Mouse (Mus musculus) lung, postnatal 4 days (tissue): ENCODE measurements around the gene Snx22.

Experiments used
- DNase-seq, 2 experiments: peaks; one replicate each; pipeline ENCODE4 v3.0.0; 2021

Gene Snx22

GRCm38 (mm10) chr9:66068056-66068455 lies 1.5 kb downstream of the Snx22 start:
- no peak for DNase-seq

GRCm38 (mm10) chr9:66067542-66067941 lies 2.0 kb downstream of the Snx22 start:
- DNase-seq: peak; percentile 63 to 72

GRCm38 (mm10) chr9:66066791-66067190 lies 2.7 kb downstream of the Snx22 start:
- no peak for DNase-seq

- DNase-seq: no peak
These were observed 5.2 kb downstream of the Snx22 start for GRCm38 (mm10) chr9:66064316-66064715.

GRCm38 (mm10) chr9:66063446-66063845 lies 6.1 kb downstream of the Snx22 start:
- no peak for DNase-seq

GRCm38 (mm10) chr9:66061656-66062055 lies 7.9 kb downstream of the Snx22 start:
- DNase-seq: no peak

GRCm38 (mm10) chr9:66060986-66061385 lies 8.5 kb downstream of the Snx22 start:
- no peak for DNase-seq

GRCm38 (mm10) chr9:66060308-66060647 lies 9.2 kb downstream of the Snx22 start:
- DNase-seq: no peak

- peak; percentile 98 to 99 for DNase-seq
These were observed 9.8 kb downstream of the Snx22 start, which contains the start of gene Ppib for GRCm38 (mm10) chr9:66059583-66060307. TSS of gene Ppib (plus strand) at chr9:66060222.

GRCm38 (mm10) chr9:66053620-66054019 lies 15.9 kb downstream of the Snx22 start:
- no peak for DNase-seq

- DNase-seq: no peak
These were observed 16.8 kb downstream of the Snx22 start for GRCm38 (mm10) chr9:66052731-66053130.

GRCm38 (mm10) chr9:66051493-66051892 lies 18.0 kb downstream of the Snx22 start:
- no peak for DNase-seq

GRCm38 (mm10) chr9:66049931-66050601 lies 19.5 kb downstream of the Snx22 start:
- no peak for DNase-seq

- no peak for DNase-seq
These were observed 26.3 kb downstream of the Snx22 start for GRCm38 (mm10) chr9:66043241-66043640.

- peak; percentile 22 to 56 for DNase-seq
These were observed 27.2 kb downstream of the Snx22 start for GRCm38 (mm10) chr9:66042331-66042730.

GRCm38 (mm10) chr9:66040801-66041200 lies 28.7 kb downstream of the Snx22 start:
- DNase-seq: no peak

GRCm38 (mm10) chr9:66039290-66039689 lies 30.2 kb downstream of the Snx22 start:
- no peak for DNase-seq

GRCm38 (mm10) chr9:66038581-66038980 lies 30.9 kb downstream of the Snx22 start:
- DNase-seq: no peak

GRCm38 (mm10) chr9:66038082-66038481 lies 31.4 kb downstream of the Snx22 start:
- DNase-seq: no peak

- DNase-seq: no peak
These were observed 48.9 kb downstream of the Snx22 start for GRCm38 (mm10) chr9:66020601-66021000.
